Mouse (Mus musculus) C2C12 (cell line): ENCODE measurements around the gene Ryr3.

Experiments used
- CEBPB ChIP-seq: IDR thresholded peaks from one replicate; pipeline ENCODE4 v1.6.1; 2011; ENCODE audit warnings: low read depth, mild to moderate bottlenecking, control low read depth, moderate library complexity
- CTCF ChIP-seq: IDR thresholded peaks from one replicate; pipeline ENCODE4 v1.5.1; 2011; ENCODE audit not compliant: control insufficient read depth, insufficient read depth, insufficient read length
- FOSL1 ChIP-seq: IDR thresholded peaks from one replicate; pipeline ENCODE4 v1.8.0; 2011; ENCODE audit warnings: mild to moderate bottlenecking, low read length; ENCODE audit not compliant: poor library complexity, insufficient read depth, severe bottlenecking
- MAX ChIP-seq: IDR thresholded peaks from one replicate; pipeline ENCODE4 v1.6.1; 2011; ENCODE audit warnings: mild to moderate bottlenecking, control low read depth
- MYOD1 ChIP-seq: IDR thresholded peaks from one replicate; pipeline ENCODE4 v1.6.1; 2011; ENCODE audit warnings: low read depth; ENCODE audit not compliant: control insufficient read depth, insufficient read length
- MYOG ChIP-seq: IDR thresholded peaks from one replicate; pipeline ENCODE4 v1.6.1; 2011; ENCODE audit not compliant: control insufficient read depth, insufficient read length; ENCODE audit errors: extremely low read depth
- USF1 ChIP-seq: IDR thresholded peaks from one replicate; pipeline ENCODE4 v1.6.1; 2011; ENCODE audit warnings: low read depth, mild to moderate bottlenecking, control low read depth, moderate library complexity

- TF ChIP-seq CTCF (no peak), CEBPB (no peak), MYOD1 (no peak), FOSL1 (no peak), MYOG (no peak), USF1 (no peak), MAX (no peak)
Observed at GRCm38 (mm10) chr2:112913796-112914195, 303.1 kb downstream of the Ryr3 start.
